Mouse (Mus musculus) layer of hippocampus, postnatal 25 days (tissue): ENCODE results near the gene Lhfpl1. TPM values are rescaled to one million over a fixed set of nuclear protein-coding genes. Genes with fewer than 3 reads are reported as not detected.
A peak's percentile ranks its signal among the peaks of the same experiment; 100 is the strongest.
"Not testable (repeated sequence)": the region's sequence is repeated elsewhere in the genome, so short reads cannot be mapped to it uniquely, and the experiment has no call there.

ENCODE experiments used
- DNase-seq, 2 experiments: peaks; one replicate each; pipeline ENCODE4 v3.0.0; 2022; ENCODE audit warnings: mixed read lengths in 2 of 2, low spot score in 1 of 2; ENCODE audit errors: extremely low spot score in 1 of 2
- total RNA-seq, 2 experiments: library from RNA; stranded (reverse); gene quantifications; 2 replicates each; pipeline ENCODE4 v1.2.3; 2021

Gene Lhfpl1
- 1 to 10 TPM; 2.0 to 4.4 TPM for total RNA-seq

GRCm38 (mm10) chrX:145348377-145349203, at the start of gene Lhfpl1:
Gene Lhfpl1 (minus strand): TSS chrX:145349089.
- DNase-seq = no peak

- DNase-seq = no peak
Measured at GRCm38 (mm10) chrX:145371839-145372238, 22.9 kb upstream of the Lhfpl1 start.

GRCm38 (mm10) chrX:145362527-145362926, 13.6 kb upstream of the Lhfpl1 start:
- DNase-seq = no peak

GRCm38 (mm10) chrX:145342402-145342801, 6.5 kb downstream of the Lhfpl1 start:
- no peak for DNase-seq

- no peak for DNase-seq
Measured at GRCm38 (mm10) chrX:145336141-145336540, 12.7 kb downstream of the Lhfpl1 start.

GRCm38 (mm10) chrX:145308555-145308954, 40.3 kb downstream of the Lhfpl1 start:
- DNase-seq = no peak

GRCm38 (mm10) chrX:145307174-145307573, 41.7 kb downstream of the Lhfpl1 start:
- peak in 1 of 2 experiments; percentile 18 for DNase-seq

- DNase-seq = not testable (repeated sequence)
Measured at GRCm38 (mm10) chrX:145300232-145300631, 48.7 kb downstream of the Lhfpl1 start.

- no peak for DNase-seq
Measured at GRCm38 (mm10) chrX:145272209-145272608, 76.7 kb downstream of the Lhfpl1 start.

- DNase-seq = no peak
Measured at GRCm38 (mm10) chrX:145271768-145272167, 77.1 kb downstream of the Lhfpl1 start.

- no peak for DNase-seq
Measured at GRCm38 (mm10) chrX:145261803-145262202, 87.1 kb downstream of the Lhfpl1 start.

Other genes with a start within 250 kb of the Lhfpl1 start
- 10 to 100 TPM; 29.6 to 30.0 TPM for gene Amot, start 156.1 kb upstream of the Lhfpl1 start, total RNA-seq